Mouse (Mus musculus): ENCODE data around the gene Rgl1.

GRCm38 (mm10) chr1:152550973-152551372 is 215.2 kb downstream of the Rgl1 start:
- no peak for TF ChIP-seq CTCF (IDR thresholded peaks at IDR 0.05; ENCODE audit: borderline replicate concordance, control insufficient read depth, extremely low read depth, insufficient read depth, low read length, poor library complexity)
- TF ChIP-seq POLR2A (IDR thresholded peaks at IDR 0.05; ENCODE audit: control insufficient read depth, extremely low read depth, insufficient read depth, low read length, poor library complexity): no peak
